Comparison of ENCODE assay signal across 10 mouse cellular contexts in the genomic region with DNA sequence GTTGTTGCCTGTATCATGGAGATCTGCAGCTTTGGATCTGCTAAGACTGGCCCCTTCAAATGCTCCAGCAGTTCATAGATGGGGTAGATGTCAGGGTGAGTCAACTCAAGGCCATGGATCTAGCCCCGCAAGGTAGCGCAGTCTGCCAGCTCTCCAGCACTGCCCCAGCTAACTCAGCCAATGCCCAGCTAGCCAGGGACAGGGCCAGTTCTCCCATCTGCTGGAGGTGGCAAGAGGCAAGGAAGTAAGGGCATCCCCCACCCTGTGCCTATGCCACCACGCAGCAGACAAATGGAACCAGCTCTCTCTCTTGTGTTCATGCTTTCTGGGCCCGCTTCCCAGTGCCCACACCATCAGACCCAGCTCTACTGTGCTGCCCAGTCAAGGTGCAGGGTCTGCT.
"Had no signal": no experiment of that assay in that cellular context is flagged by ENCODE, and none has a peak within 500 bp of the region (broad histone marks: within the 10 kb centered on the region; RNA-seq: fewer than 3 reads in every experiment).

No protein-coding gene starts in this region.

- DNase-seq: kidney, postnatal 25 days; layer of hippocampus, postnatal 36 days; liver; lung, adult 18-20 months; lung, postnatal 10 days; lung, postnatal 36 days; right cerebral cortex, adult 18-20 months; right cerebral cortex, postnatal 14 days; right cerebral cortex, postnatal 4 days; thymus, postnatal 25 days had no signal
